25 mouse cellular contexts compared by ENCODE assay signal in genomic region chr6:88775267-88775666, GRCm38 (mm10). TPM values are rescaled to one million over a fixed set of nuclear protein-coding genes. Genes with fewer than 3 reads are reported as not detected.
A peak's percentile ranks its signal among the peaks of the same experiment; 100 is the strongest.
DNase-seq lines count a peak whose midpoint lies in the region; ATAC-seq and TF ChIP-seq lines count a peak whose summit lies in the region.
"Had no signal": no experiment of that assay in that cellular context is flagged by ENCODE, and none has a peak within 500 bp of the region (broad histone marks: within the 10 kb centered on the region; RNA-seq: fewer than 3 reads in every experiment).

No protein-coding gene starts in this region.

- H3K4me2 ChIP-seq in intestine, embryonic 14.5 days (ENCODE audit: low read length): no peak overlapping the region
- H3K4me2 ChIP-seq in intestine, embryonic 16.5 days (ENCODE audit: low read depth, low read length): no peak overlapping the region
- no peak overlapping the region for H3K4me2 ChIP-seq in stomach, embryonic 16.5 days (ENCODE audit: low read depth, low read length)
- no peak overlapping the region for H3K4me2 ChIP-seq in stomach, postnatal 0 days (replicated peaks; ENCODE audit: low read depth)
- H3K4me2 ChIP-seq: embryonic facial prominence, embryonic 15.5 days; limb, embryonic 12.5 days; liver, embryonic 12.5 days; midbrain, embryonic 13.5 days had no signal

- peaks cover 38% of the 10 kb centered on the region for H3K4me1 ChIP-seq in intestine, embryonic 14.5 days (replicated peaks; ENCODE audit: control insufficient read depth, insufficient read depth, low read length)
- H3K4me1 ChIP-seq in intestine, embryonic 16.5 days (ENCODE audit: control insufficient read depth, insufficient read depth, low read length): peaks cover 14% of the 10 kb centered on the region; the same call in 1 of the 2 replicates
- peaks cover 28% of the 10 kb centered on the region for H3K4me1 ChIP-seq in stomach, embryonic 16.5 days (ENCODE audit: control insufficient read depth, insufficient read depth, low read length)
- peaks cover 3% of the 10 kb centered on the region; the same call in 1 of the 2 replicates for H3K4me1 ChIP-seq in stomach, postnatal 0 days (replicated peaks; ENCODE audit: control insufficient read depth, insufficient read depth)

- H3K9me3 ChIP-seq in intestine, embryonic 14.5 days (ENCODE audit: control insufficient read depth, low read length): no peaks in the 10 kb centered on the region
- H3K9me3 ChIP-seq in intestine, embryonic 16.5 days (ENCODE audit: control insufficient read depth, low read length): no peaks in the 10 kb centered on the region
- no peaks in the 10 kb centered on the region for H3K9me3 ChIP-seq in stomach, embryonic 16.5 days (replicated peaks; ENCODE audit: control insufficient read depth, low read length)
- H3K9me3 ChIP-seq in stomach, postnatal 0 days (ENCODE audit: control insufficient read depth, low read length): no peaks in the 10 kb centered on the region
- H3K9me3 ChIP-seq: embryonic facial prominence, embryonic 15.5 days; heart, embryonic 10.5 days; hindbrain, embryonic 10.5 days; limb, embryonic 12.5 days; liver, embryonic 12.5 days; midbrain, embryonic 13.5 days had no signal

- H3K27ac ChIP-seq in intestine, embryonic 14.5 days (ENCODE audit: low read depth): no peak overlapping the region
- no peak overlapping the region for H3K27ac ChIP-seq in intestine, embryonic 16.5 days (ENCODE audit: low read length)
- H3K27ac ChIP-seq in stomach, embryonic 16.5 days (ENCODE audit: low read length): no peak overlapping the region
- H3K27ac ChIP-seq in stomach, postnatal 0 days (replicated peaks): no peak overlapping the region
- H3K27ac ChIP-seq: embryonic facial prominence, embryonic 15.5 days; limb, embryonic 12.5 days; liver, embryonic 12.5 days; midbrain, embryonic 13.5 days had no signal

- no peak for TF ChIP-seq CTCF in stomach, postnatal 0 days (IDR thresholded peaks at IDR 0.05; ENCODE audit: low read depth)

- TF ChIP-seq EP300 in stomach, postnatal 0 days (optimal IDR thresholded peaks at IDR 0.05): no peak

- H3K9ac ChIP-seq in intestine, embryonic 14.5 days (ENCODE audit: low read length): no peak overlapping the region
- H3K9ac ChIP-seq in intestine, embryonic 16.5 days (ENCODE audit: low read depth, low read length): no peak overlapping the region
- 0 out of 2 replicates have a peak overlapping the region, but pooled peaks have one; percentile 1 for H3K9ac ChIP-seq in stomach, embryonic 16.5 days (ENCODE audit: low read length)
- no peak overlapping the region for H3K9ac ChIP-seq in stomach, postnatal 0 days (ENCODE audit: low read length)
- H3K9ac ChIP-seq: embryonic facial prominence, embryonic 15.5 days; limb, embryonic 12.5 days; liver, embryonic 12.5 days; midbrain, embryonic 13.5 days had no signal

- H3K36me3 ChIP-seq in intestine, embryonic 14.5 days (ENCODE audit: control insufficient read depth, insufficient read depth, low read length): 0 out of 2 replicates have a peak, but pooled peaks cover 3% of the 10 kb centered on the region
- H3K36me3 ChIP-seq in intestine, embryonic 16.5 days (ENCODE audit: control insufficient read depth, insufficient read depth, low read length): no peaks in the 10 kb centered on the region
- no peaks in the 10 kb centered on the region for H3K36me3 ChIP-seq in stomach, embryonic 16.5 days (ENCODE audit: control insufficient read depth, insufficient read depth, low read length)
- H3K36me3 ChIP-seq in stomach, postnatal 0 days (ENCODE audit: control insufficient read depth, insufficient read depth, low read length): no peaks in the 10 kb centered on the region
- H3K36me3 ChIP-seq: embryonic facial prominence, embryonic 15.5 days; heart, embryonic 10.5 days; hindbrain, embryonic 10.5 days; limb, embryonic 12.5 days; midbrain, embryonic 13.5 days had no signal

- no peak for DNase-seq in intestine, embryonic 14.5 days (ENCODE audit: low spot score)
- no peak for DNase-seq in stomach, postnatal 0 days (ENCODE audit: low spot score)
- peak; percentile 22 for DNase-seq in WW6 (ENCODE audit: low read depth, low spot score)
- DNase-seq in frontal cortex, postnatal 10 days (ENCODE audit: low spot score in 2 of 2): no peak
- no peak for DNase-seq in adipocyte (ENCODE audit: low spot score)
- DNase-seq: adrenal gland, postnatal 25 days; cerebellum, adult 9-10 months; kidney, adult 18-20 months; kidney, postnatal 4 days; layer of hippocampus, adult 9-11 months; lung, adult 2 months; right cerebral cortex, postnatal 14 days; spleen, adult 18-20 months; thymus, postnatal 25 days had no signal

- H3K27me3 ChIP-seq in intestine, embryonic 14.5 days (replicated peaks; ENCODE audit: control insufficient read depth, insufficient read depth, low read length): no peaks in the 10 kb centered on the region
- no peaks in the 10 kb centered on the region for H3K27me3 ChIP-seq in intestine, embryonic 16.5 days (replicated peaks; ENCODE audit: control insufficient read depth, insufficient read depth, low read length)
- no peaks in the 10 kb centered on the region for H3K27me3 ChIP-seq in stomach, embryonic 16.5 days (ENCODE audit: control insufficient read depth, insufficient read depth, low read length)
- H3K27me3 ChIP-seq in stomach, postnatal 0 days (ENCODE audit: control insufficient read depth, insufficient read depth, low read length): no peaks in the 10 kb centered on the region
- H3K27me3 ChIP-seq: embryonic facial prominence, embryonic 15.5 days; limb, embryonic 12.5 days; midbrain, embryonic 13.5 days; Patski had no signal

- WGBS in intestine, embryonic 14.5 days: 36% methylated on average over 13 of the region's 14 CpGs
- WGBS in intestine, embryonic 16.5 days: 45% methylated on average over 13 of the region's 14 CpGs
- WGBS in stomach, embryonic 16.5 days: 48% methylated on average over 13 of the region's 14 CpGs
- 45% methylated on average over 14 of the region's 14 CpGs for WGBS in stomach, postnatal 0 days

- ATAC-seq in intestine, embryonic 14.5 days (replicated peaks; ENCODE audit: low FRiP score, low TSS enrichment, low read depth): peak; percentile 57
- ATAC-seq in intestine, embryonic 16.5 days: no peak; the same call in 1 of the 2 replicates
- no peak for ATAC-seq in stomach, embryonic 16.5 days (ENCODE audit: insufficient read depth, low FRiP score)
- no peak for ATAC-seq in stomach, postnatal 0 days (ENCODE audit: low FRiP score, low TSS enrichment)
- ATAC-seq: forebrain, embryonic 16.5 days; hindbrain, embryonic 16.5 days; liver, embryonic 12.5 days; midbrain, embryonic 13.5 days; Patski had no signal

- no peak overlapping the region for H3K4me3 ChIP-seq in intestine, embryonic 14.5 days (ENCODE audit: low read depth, low read length)
- no peak overlapping the region for H3K4me3 ChIP-seq in intestine, embryonic 16.5 days (ENCODE audit: low read length)
- no peak overlapping the region for H3K4me3 ChIP-seq in stomach, embryonic 16.5 days (replicated peaks; ENCODE audit: low read length)
- no peak overlapping the region for H3K4me3 ChIP-seq in stomach, postnatal 0 days (ENCODE audit: low read depth, low read length)
- H3K4me3 ChIP-seq: embryonic facial prominence, embryonic 15.5 days; heart, embryonic 10.5 days; hindbrain, embryonic 10.5 days; limb, embryonic 12.5 days; liver, embryonic 12.5 days; midbrain, embryonic 13.5 days had no signal

RNA-seq across cellular contexts. Expression of gene Mgll, which starts 51.1 kb away (rescaled TPM):
- polyA plus RNA-seq in intestine, embryonic 14.5 days (2014; fragmentation: Nextera tagmentation; extraction: Ambion mirVana): 88.3 and 94.2 TPM in 2 replicates
- polyA plus RNA-seq in intestine, embryonic 16.5 days (2015; fragmentation: Nextera tagmentation; extraction: Ambion mirVana): 73.3 and 82.8 TPM in 2 replicates
- 121 and 125 TPM in 2 replicates for polyA plus RNA-seq in stomach, embryonic 16.5 days (2015; fragmentation: Nextera tagmentation; extraction: Ambion mirVana)
- polyA plus RNA-seq in stomach, postnatal 0 days (2015; fragmentation: Nextera tagmentation; extraction: Ambion mirVana): 117 and 127 TPM in 2 replicates
